Mouse (Mus musculus): ENCODE measurements around the gene Gatm. TPM values are rescaled to one million over a fixed set of nuclear protein-coding genes. Genes with fewer than 3 reads are reported as not detected.
A peak's percentile ranks its signal among the peaks of the same experiment; 100 is the strongest.

Gatm gene
- 1 to 10 TPM; 2.4 to 3.9 (median 2.6) TPM for total RNA-seq (2022)

GRCm38 (mm10) chr2:122610746-122611653 is at the start of gene Gatm:
Gene Gatm, minus strand, starts transcription at chr2:122611303.
- DNase-seq (ENCODE audit: low spot score) = peak; percentile 49

DNA sequence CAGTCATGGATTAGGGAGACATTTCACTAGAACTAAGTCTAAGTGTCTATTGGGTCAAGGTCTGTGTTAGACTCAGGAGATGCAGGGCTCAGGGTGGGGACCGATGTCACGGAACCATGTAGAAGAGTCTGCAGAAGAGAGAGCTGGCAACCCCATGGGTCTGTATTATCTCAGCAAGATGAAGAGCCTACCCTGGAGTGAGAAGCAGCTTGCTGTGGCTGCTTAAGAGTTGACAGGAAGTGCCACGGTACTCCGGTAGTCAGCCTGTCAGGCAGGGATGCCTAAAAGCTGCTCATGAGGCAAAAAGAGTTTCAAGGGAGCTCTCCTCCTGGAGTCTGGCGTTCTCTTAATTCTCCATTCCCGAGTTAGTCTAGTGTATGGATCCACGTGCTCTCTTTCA is 48.7 kb upstream of the Gatm start:
- no peak for DNase-seq (ENCODE audit: low spot score)

DNA sequence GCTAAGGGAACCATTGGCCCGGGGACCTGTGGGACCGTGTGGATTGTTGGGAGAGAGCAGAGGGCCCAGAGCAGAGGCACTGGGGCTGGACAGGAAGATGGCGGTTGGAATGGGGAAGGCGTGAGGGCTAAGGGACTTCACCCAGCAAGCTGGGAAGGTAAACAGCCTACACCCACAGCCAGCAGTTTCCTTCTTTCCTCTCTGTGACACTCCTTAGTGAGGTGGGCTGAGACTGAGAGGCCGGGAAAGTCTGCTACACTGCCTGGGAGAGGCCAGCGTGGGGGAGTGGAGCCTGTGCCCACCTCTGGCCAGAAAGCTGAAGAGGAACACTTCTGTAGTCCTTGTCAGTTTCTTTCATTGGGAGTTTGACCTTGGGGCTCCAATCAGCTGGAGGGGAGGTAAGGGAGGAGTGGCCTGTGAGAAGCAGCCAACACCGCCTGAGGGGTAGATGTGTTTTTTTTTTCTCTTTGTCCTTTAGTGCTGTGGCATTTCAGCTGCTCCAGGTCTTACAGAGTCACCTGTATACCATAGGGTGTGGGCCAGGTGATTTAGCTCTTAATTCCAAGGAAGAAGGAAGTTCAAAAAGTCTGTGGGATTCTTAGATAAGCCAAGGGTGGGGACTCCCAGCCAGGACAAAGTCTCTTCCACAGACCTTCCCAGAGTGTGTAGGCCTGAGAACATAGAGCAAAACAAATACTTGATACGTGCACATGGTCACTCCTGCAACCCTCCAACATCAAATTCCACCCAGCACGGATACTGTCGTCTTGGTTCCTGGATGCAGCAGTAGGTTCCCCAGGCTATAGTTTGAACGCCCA is 46.8 kb upstream of the Gatm start:
- no peak for DNase-seq (ENCODE audit: low spot score)

DNA sequence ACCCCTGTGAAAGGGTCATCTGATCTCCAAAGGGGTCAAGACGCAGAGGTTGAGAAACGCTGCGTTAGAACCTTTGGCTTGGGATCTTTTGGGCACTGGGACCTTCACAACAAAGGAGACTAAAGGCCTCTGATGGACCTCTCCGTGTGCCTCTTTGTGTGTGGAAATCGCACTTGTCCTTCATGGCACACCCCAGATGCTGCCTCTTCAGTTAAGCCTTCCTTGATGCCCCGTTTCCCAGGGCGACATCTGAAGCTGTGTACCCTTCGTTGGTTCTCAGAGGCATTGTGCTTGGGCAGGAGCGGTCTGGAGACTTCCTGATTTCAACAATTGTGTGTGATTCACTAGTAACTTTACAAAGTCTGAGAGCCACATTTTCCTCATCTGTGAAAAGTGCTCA is 45.7 kb upstream of the Gatm start:
- no peak for DNase-seq (ENCODE audit: low spot score)

- peak; percentile 7 for DNase-seq (ENCODE audit: low spot score)
Measured at GRCm38 (mm10) chr2:122656052-122656451, 44.9 kb upstream of the Gatm start.

DNA sequence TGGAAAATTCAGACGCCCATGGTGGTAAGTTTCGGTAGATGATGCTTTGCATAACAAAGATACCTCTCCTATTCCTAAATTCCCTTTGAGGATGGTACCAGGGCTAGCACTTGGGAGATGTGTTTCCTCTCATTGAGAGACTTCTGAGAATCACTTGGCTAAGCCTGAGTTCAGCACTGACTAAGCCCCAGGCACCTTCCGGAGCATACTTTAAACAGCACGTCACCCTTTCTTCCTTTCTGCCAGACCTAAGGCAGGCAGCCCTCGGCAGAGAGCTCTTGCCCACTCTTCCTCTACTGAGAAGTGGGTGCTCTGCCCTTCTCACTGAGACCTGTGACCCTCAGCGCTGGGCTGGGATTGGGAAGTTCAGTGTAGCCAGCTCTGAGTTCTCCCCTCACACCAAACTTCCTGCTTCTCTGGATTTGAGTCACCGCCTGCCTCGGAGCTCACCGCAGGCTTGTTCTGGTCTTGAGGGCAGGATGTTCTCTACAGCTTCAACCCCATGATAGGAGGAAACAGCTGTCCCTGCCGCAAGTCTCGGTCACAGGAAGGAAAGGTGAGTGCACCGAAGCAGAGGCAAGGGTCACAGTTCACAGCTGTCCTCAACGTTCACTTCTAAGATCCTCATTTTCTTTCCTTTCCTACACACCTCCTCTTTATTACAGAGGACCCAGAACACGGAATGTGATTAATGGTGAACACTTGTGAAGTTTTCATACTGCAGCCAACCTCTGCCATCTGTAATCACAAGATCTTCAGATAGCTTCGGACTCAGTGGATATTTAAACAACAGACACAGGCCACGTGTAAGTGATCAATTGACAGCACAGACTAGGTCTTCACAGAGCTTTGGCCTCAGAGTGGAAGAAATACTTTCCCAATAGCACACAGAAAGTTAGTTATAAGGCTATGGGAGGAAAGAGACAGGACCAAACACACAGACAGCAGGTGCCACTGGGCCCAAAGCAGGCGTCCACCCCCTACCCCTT is 41.3 kb upstream of the Gatm start:
- peak; percentile 36 for DNase-seq (ENCODE audit: low spot score)

DNA sequence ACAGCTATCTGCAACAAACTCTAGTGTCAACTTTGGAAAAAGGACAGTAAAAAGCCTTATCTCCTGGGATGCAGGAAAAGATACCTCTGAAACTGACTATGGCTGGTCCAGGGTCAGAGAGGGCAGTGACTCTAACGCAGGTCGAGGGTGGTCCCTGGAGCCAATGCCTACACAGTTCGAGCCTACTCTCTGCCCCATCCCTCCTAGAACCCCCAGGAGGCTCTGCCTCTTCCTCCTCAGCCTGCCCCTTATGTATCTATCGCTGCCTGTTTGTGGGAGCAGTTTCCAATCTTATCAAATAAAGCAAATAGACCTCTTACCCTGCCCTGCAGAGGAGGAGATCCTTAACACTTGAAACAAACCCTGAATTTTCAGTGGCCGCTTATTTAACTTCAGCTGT is 27.6 kb upstream of the Gatm start:
- DNase-seq (ENCODE audit: low spot score) = no peak

DNA sequence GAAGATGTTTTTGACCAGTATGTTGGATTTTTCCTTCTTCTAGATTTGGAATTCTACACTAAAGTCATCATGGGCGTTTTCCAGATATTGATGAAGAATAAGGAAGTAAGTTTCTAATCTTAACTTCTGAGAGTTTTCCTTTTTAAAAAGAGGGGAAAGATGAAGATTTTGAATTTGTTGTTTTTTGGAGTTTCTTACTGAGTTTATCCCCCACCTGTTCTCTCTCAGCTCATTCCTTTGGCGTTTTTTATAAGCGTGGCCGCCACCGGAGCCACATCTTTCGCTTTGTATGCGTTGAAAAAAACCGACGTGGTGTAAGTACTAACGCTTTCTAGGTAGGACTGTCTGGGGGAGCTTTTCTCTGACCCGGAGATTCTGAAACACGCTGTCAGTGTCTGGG is 26.9 kb upstream of the Gatm start:
- no peak for DNase-seq (ENCODE audit: low spot score)

- peak; percentile 55 for DNase-seq (ENCODE audit: low spot score)
Measured at GRCm38 (mm10) chr2:122637526-122637997, 26.5 kb upstream of the Gatm start.

DNA sequence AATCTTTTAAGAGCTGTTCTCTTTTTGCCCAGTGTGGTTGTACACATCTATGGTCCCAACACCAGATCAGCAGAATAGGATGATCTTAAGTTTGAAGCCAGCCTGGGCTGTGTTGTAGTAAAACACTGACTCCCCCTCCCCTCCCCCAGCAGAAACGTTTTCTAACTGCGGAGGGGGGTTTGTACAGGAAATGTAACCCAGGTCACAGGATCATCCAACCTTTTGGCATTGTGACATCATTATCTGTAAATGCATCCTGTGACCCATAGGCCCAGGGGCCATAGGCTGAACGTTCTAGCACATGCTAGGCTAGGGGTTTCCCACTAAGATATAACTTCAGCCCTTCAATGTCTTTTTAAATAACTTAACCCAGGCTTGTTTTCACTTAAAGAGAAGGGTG is 25.6 kb upstream of the Gatm start, which contains the start of gene AA467197:
Gene AA467197, plus strand, starts transcription at position 301 of the 400 bp plus-strand sequence.
- no peak for DNase-seq (ENCODE audit: low spot score)

DNA sequence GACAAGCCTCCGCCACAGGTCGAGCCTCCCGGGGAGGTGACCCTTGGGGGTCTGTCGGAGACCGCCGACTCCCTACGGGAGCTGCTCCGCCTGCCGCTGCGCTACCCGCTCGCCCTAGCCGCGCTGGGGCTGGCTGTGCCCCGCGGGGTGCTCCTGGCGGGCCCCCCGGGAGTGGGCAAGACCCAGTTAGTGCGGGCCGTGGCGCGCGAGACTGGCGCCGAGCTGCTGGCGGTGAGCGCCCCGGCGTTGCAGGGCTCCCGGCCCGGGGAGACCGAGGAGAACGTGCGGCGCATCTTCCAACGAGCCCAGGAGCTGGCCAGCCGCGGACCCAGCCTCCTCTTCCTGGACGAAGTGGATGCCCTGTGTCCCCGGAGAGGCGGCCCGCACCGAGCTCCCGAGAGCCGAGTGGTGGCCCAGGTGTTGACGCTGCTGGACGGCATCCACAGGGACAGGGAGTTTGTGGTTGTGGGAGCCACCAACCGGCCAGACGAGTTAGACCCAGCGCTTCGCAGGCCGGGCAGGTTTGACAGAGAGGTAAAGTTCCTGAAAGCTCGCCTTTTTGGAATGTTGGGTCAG is 20.2 kb upstream of the Gatm start:
- peak; percentile 11 for DNase-seq (ENCODE audit: low spot score)

DNA sequence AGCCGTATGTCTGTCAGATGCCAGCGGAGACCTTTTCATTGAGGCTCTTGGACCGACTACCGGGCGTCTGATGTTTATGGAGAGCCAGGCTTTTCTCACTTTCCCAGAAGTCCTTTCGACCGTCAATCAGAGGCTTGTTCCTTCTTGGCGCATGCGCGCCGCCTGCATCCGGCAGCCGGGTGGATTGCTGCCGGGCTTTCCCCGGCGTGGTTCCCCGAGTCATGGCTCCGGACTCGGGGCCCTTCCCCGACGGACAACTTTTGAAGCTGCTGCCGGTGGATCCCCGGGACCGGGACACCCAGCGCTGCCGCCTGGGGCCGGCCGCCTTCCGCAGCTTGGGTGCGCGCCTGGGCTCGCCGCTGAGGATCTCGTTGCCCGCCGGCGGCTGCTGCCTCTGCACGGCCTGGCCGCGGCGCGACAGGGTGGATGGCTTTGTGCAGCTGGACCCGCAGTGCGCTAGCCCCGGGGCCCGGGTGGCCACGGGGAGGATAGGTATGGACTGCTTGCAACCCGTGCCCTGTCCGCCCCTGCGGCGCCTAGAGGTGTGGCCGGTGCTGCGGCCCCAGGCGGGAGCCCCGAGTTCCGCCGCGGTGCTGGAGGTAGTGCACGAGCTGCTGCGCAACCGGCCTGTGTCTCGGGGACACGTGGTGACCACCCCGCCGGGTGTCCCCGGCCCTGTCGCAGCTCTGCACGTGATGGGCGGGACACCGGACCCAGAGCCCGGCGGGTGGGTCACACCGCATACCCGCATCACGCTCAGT is 19.5 kb upstream of the Gatm start:
- DNase-seq (ENCODE audit: low spot score) = peak; percentile 92

DNA sequence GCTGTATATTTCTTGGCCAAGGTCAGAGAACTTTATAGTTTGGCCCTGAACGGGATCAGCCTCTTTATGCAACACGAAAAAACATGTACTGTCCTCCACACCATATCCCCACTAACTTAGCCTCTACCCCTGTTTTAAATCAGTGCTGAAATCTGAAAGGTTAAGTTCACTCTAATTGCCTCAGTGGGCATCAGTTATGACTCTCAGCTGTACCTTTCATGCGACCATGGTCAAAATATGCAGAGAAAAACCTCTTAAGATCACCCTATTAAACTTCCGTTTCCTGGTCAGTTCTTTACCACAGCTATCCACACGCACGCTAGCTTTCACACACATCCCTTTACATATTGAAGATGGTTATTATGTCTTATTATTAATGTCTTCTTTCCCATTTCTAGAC is 18.8 kb upstream of the Gatm start:
- DNase-seq (ENCODE audit: low spot score) = no peak

DNA sequence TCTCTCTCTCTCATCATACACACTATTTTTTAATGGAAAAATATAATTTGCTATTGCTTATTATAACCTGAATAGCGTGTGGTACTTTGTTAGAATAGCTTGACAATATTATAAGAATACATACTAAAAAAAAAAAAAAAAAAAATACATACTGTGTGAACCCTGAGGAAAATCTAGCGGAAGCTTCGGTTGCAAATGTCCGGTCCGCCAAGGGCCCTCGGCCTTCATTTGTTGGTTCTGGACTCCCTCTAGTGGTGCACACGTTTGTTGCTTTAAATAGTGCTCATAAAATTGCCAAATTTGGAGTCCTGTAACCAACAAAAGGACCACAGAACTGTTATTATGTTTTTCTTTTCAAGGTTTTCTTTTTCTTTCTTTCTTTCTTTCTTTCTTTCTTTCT is 17.9 kb upstream of the Gatm start:
- DNase-seq (ENCODE audit: low spot score) = peak; percentile 91

DNA sequence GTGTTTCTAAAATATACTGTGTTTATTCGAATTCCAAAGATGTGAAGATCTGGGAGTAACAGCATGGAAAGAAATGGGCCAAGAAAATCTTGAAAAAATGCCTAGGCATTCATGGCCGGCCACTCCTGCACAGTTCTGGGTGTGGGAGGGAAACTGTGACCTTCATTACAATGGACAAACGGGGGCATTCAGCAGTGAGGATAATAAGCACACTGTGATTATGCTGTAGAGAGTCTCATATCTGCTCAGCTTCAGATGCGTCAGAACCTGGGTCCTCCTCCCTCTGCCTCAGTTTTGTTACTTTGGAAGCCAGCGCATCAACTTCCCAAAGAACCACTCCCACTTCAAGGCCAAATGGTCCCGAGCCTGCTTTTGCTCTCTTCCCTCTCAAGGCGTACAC is 14.8 kb upstream of the Gatm start:
- DNase-seq (ENCODE audit: low spot score) = no peak

DNA sequence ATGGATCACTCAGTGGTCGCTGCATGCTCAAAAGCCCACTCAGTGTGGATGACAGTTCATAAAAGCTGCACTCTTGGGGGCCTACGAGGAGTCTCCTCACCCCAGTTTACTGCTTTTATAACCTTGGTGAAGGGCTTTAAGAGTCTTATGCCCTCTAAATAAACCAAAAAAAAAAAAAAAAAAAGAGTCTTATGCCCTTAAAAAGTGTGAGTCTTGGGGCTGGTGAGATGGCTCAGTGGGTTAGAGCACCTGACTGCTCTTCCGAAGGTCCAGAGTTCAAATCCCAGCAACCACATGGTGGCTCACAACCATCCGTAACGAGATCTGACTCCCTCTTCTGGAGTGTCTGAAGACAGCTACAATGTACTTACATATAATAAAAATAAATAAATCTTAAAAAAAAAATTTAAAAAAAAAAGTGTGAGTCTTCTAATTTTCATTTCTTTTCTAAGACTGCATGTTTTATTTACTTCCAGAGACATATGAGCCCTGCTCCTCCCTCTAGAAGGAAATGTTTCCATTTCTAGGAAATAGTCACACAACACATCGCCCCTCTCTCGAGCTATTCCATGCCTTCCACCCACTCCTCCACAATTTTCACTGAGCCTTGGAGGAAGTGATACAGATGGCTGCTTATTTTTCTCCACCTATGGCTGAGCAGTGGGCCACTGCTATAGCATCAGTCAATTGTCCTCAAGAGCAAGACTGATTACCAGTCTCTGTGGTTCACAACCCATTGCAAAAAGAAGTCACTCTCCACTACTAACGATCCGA is 10.4 kb upstream of the Gatm start:
- no peak for DNase-seq (ENCODE audit: low spot score)

DNA sequence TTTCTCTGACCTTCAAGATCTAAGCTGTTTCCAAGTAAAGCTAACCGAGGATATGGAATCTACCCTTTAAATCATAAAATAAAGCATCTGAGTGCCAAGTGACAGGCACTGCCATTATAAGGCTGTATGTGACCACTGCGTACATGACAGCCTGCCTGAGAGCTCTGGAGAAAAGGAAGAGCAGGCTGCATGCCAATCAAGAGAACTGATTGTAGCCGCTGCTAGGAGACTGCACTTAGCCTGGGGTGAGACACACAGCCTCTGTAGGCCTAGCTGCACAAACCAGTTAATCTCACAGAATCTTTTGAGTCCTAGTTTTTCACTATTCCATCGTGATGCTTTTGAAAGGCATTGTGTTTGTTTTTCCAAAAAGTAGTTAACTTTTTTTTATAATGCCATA is 7.6 kb upstream of the Gatm start:
- DNase-seq (ENCODE audit: low spot score) = no peak

- no peak for DNase-seq (ENCODE audit: low spot score)
Measured at GRCm38 (mm10) chr2:122617792-122618191, 6.7 kb upstream of the Gatm start.

GRCm38 (mm10) chr2:122616237-122616636 is 5.1 kb upstream of the Gatm start:
- DNase-seq (ENCODE audit: low spot score) = no peak

GRCm38 (mm10) chr2:122611654-122611973 is 511 bp upstream of the Gatm start:
- DNase-seq (ENCODE audit: low spot score) = no peak
